Mouse (Mus musculus) lung, adult 2 months (tissue): Measurements from ENCODE around the gene Mb.

Source experiments
- CTCF ChIP-seq: fragments of 200-500 bp; IDR thresholded peaks from 2 replicates; pipeline ENCODE4 v1.5.1; 2011; ENCODE audit warnings: mild to moderate bottlenecking, low read length, control low read depth; ENCODE audit not compliant: insufficient read depth
- POLR2A ChIP-seq: fragments of 200-500 bp; IDR thresholded peaks from 2 replicates; pipeline ENCODE4 v1.6.1; 2011; ENCODE audit warnings: low read depth, mild to moderate bottlenecking, control low read depth, low read length, borderline replicate concordance; ENCODE audit errors: extremely low read depth

DNA sequence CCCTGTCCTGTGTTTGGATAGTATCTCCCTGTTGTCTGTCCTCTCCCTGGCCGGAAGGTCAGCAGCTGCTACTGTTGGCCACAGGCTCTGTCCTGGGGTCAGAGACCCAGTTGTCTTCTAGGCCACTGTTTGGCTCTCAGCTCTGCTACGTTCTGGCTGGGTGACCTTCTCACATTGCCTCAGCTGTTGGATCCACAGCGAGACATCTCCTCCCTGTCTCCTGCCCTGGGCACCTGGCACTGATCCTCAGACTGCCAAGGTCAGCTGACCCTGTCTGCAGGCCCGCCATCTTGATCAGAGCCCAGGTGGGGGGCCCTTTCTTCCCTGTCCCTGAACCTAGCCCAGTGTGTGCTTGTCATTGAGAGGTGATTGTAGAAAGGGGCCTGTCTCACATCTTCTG is 35.5 kb downstream of the Mb start:
- no peak for TF ChIP-seq CTCF
- no peak for TF ChIP-seq POLR2A
